Mouse (Mus musculus): ENCODE results near the gene Upk3bl.

DNA sequence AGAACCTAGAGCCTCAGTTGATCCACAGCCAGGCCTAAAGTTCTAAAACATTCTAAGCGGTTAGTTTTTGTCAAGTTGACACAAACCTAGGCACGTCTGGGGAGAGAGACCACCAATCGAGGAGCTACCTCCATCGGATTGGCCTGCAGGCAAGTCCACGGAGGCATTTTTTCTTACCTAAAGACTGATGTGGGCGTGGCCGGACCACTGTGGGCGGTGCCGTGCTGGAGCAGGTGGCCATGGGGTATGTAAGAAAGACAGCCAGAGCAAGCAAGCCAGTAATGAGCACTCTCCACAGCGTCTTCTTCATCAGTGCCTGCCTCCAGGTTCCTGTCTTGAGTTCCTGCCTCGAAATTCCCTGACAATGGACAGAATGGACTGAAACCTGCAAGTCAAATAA is 19.2 kb downstream of the Upk3bl start:
- no peak for TF ChIP-seq MAFK (IDR thresholded peaks at IDR 0.05; ENCODE audit: insufficient read depth, low read depth, low read length)
- TF ChIP-seq ZC3H11A (IDR thresholded peaks at IDR 0.05; ENCODE audit: borderline replicate concordance, low read depth, low read length), result no peak
- no peak for TF ChIP-seq CHD2 (IDR thresholded peaks at IDR 0.05; ENCODE audit: low read depth, low read length)
